8 mouse cellular contexts compared by ENCODE assay signal in the genomic region with DNA sequence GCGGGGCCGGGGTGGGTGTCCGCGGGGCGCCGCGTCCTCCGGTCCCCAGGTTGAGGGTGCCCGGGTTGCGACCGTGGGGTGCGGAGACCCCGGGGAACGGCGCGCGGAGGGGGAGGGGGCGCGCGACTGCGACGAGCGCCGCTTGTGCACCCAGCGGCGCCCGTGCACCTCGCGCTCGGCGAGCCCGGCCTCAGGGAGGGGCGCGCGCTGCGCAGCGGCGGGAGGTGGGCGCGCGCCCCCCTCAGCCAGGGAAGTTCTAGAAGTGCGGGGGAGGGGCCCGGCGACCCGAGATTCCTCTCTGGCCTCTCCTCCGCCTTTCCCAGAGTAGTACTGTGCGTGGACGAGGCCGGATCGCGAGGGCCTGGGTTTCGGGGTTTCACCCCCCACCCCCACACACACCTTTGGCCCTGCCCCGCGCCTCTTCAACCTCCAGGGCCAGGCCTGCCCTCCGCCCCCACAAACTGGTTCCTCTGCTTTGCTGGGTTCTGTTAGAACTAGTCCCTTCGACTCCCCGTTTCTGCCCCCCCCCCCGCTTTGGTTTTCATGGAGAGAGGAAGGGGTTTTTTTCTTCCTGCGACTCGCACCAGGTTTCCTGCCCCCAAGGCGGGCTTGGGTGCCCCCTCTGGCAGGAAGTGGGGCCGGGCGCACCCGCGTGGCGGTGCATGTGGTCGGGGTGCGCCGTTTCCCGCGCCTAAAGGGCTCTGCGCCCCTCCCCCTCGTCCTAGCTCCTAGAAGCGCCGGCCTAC. TPM values are rescaled to one million over a fixed set of nuclear protein-coding genes. Genes with fewer than 3 reads are reported as not detected.
A peak's percentile ranks its signal among the peaks of the same experiment; 100 is the strongest.
DNase-seq lines count a peak whose midpoint lies in the region; ATAC-seq and TF ChIP-seq lines count a peak whose summit lies in the region.

No protein-coding gene starts in this region.

- peak overlapping the region; percentile 98 for H3K27ac ChIP-seq in forebrain, embryonic 12.5 days
- peak overlapping the region; percentile 96 for H3K27ac ChIP-seq in kidney, postnatal 0 days

- under 1% methylated on average over 42 of the region's 75 CpGs for WGBS in forebrain, embryonic 12.5 days
- WGBS in kidney, postnatal 0 days, result 3% methylated on average over 48 of the region's 75 CpGs

- H3K4me2 ChIP-seq in forebrain, embryonic 12.5 days, result peak overlapping the region; percentile 89
- H3K4me2 ChIP-seq in kidney, postnatal 0 days (ENCODE audit: low read length), result peak overlapping the region; percentile 91

- peaks cover 53% of the 10 kb centered on the region for H3K4me1 ChIP-seq in forebrain, embryonic 12.5 days
- H3K4me1 ChIP-seq in kidney, postnatal 0 days (replicated peaks; ENCODE audit: insufficient read depth, low read length), result peaks cover 18% of the 10 kb centered on the region

- peaks cover 4% of the 10 kb centered on the region for H3K27me3 ChIP-seq in forebrain, embryonic 12.5 days
- no peaks in the 10 kb centered on the region for H3K27me3 ChIP-seq in kidney, postnatal 0 days (ENCODE audit: insufficient read depth, low read length)

- peak overlapping the region; percentile 72 for H3K4me3 ChIP-seq in forebrain, embryonic 12.5 days (replicated peaks)
- peak overlapping the region; percentile 77 for H3K4me3 ChIP-seq in kidney, postnatal 0 days (replicated peaks; ENCODE audit: low read depth, low read length)

- peak; percentile 37; the same call in 1 of the 2 replicates for TF ChIP-seq CTCF in kidney, postnatal 0 days (IDR thresholded peaks at IDR 0.05; ENCODE audit: low read depth)

- peaks cover 14% of the 10 kb centered on the region for H3K36me3 ChIP-seq in forebrain, embryonic 12.5 days (replicated peaks)
- no peaks in the 10 kb centered on the region for H3K36me3 ChIP-seq in kidney, postnatal 0 days (ENCODE audit: insufficient read depth, low read length)

- H3K9ac ChIP-seq in forebrain, embryonic 12.5 days, result peak overlapping the region; percentile 96
- peak overlapping the region; percentile 88 for H3K9ac ChIP-seq in kidney, postnatal 0 days (ENCODE audit: low read depth, low read length)

- DNase-seq in kidney, adult 18-20 months, result peak; percentile 32
- no peak for DNase-seq in kidney, adult 9 months
- peak; percentile 81 for DNase-seq in NIH3T3 (ENCODE audit: low read depth)
- DNase-seq in kidney, postnatal 0 days (ENCODE audit: low spot score), result peak; percentile 78
- peak; percentile 73 to 74 for DNase-seq in spleen, postnatal 36 days (ENCODE audit: low spot score in 2 of 2)
- DNase-seq in layer of hippocampus, adult 8-10 months (ENCODE audit: low spot score in 2 of 2), result no peak

- H3K9me3 ChIP-seq in forebrain, embryonic 12.5 days, result no peaks in the 10 kb centered on the region
- H3K9me3 ChIP-seq in kidney, postnatal 0 days (replicated peaks; ENCODE audit: low read length), result no peaks in the 10 kb centered on the region

- peak; percentile 27 for ATAC-seq in forebrain, embryonic 12.5 days (ENCODE audit: low FRiP score)
- ATAC-seq in kidney, postnatal 0 days (replicated peaks; ENCODE audit: low FRiP score, low read depth), result 0 out of 2 replicates have a peak, but pooled peaks have one; percentile 9
- 0 out of 2 replicates have a peak, but pooled peaks have one; percentile 6 for ATAC-seq in megakaryocyte, adult 5-6 weeks (ENCODE audit: poor library complexity, severe bottlenecking)

RNA-seq across cellular contexts. Expression of a gene that starts 1.1 kb away (rescaled TPM):
- 214 and 228 TPM in 2 replicates for polyA plus RNA-seq in forebrain, embryonic 12.5 days (2016; fragmentation: Nextera tagmentation; extraction: Ambion mirVana)
- 131 and 136 TPM in 2 replicates for polyA plus RNA-seq in kidney, postnatal 0 days (2015; fragmentation: Nextera tagmentation; extraction: Ambion mirVana)
- 159 and 170 TPM in 2 replicates for total RNA-seq in megakaryocyte, adult 5-6 weeks (2015)
- total RNA-seq in megakaryocyte, adult 5-6 weeks (2017), result 89.8 and 99.6 TPM in 2 replicates
- 10 to 100 TPM; 30.4 to 39.8 (median 36.1) TPM for total RNA-seq in layer of hippocampus, adult 8-10 months (2022)

RNA-seq across cellular contexts. Expression of a gene that starts 8.2 kb away (rescaled TPM):
- 14.0 and 16.6 TPM in 2 replicates for polyA plus RNA-seq in forebrain, embryonic 12.5 days (2016; fragmentation: Nextera tagmentation; extraction: Ambion mirVana)
- 34.5 and 35.6 TPM in 2 replicates for polyA plus RNA-seq in kidney, postnatal 0 days (2015; fragmentation: Nextera tagmentation; extraction: Ambion mirVana)
- total RNA-seq in megakaryocyte, adult 5-6 weeks (2015), result 58.0 and 63.8 TPM in 2 replicates
- 55.4 and 62.9 TPM in 2 replicates for total RNA-seq in megakaryocyte, adult 5-6 weeks (2017)
- total RNA-seq in layer of hippocampus, adult 8-10 months (2022), result 10 to 100 TPM; 61.9 to 71.6 (median 65.0) TPM

RNA-seq across cellular contexts. Expression of a gene that starts 36.2 kb away (rescaled TPM):
- 2.4 TPM in 2 replicates for polyA plus RNA-seq in forebrain, embryonic 12.5 days (2016; fragmentation: Nextera tagmentation; extraction: Ambion mirVana)
- 1.1 and 1.3 TPM in 2 replicates for polyA plus RNA-seq in kidney, postnatal 0 days (2015; fragmentation: Nextera tagmentation; extraction: Ambion mirVana)
- not detected in 2 replicates for total RNA-seq in megakaryocyte, adult 5-6 weeks (2015)
- total RNA-seq in megakaryocyte, adult 5-6 weeks (2017), result not detected in 2 replicates
- total RNA-seq in layer of hippocampus, adult 8-10 months (2022), result 10 to 100 TPM in 3 of 4 experiments, 1 to 10 TPM in 1; 9.9 to 13.0 (median 12.6) TPM

Comparison
In these comparisons a context has a peak if more than half of its experiments do, and no peak if none do; other contexts are left out.
1. DNase-seq: peak in kidney, adult 18-20 months (single experiment), NIH3T3 (single experiment), kidney, postnatal 0 days (single experiment) and spleen, postnatal 36 days (2 of 2); none in kidney, adult 9 months (single experiment) and layer of hippocampus, adult 8-10 months (0 of 2).
2. RNA of a gene that starts 36.2 kb away (total RNA-seq): 9.9 to 13.0 TPM in layer of hippocampus, adult 8-10 months; not detected in megakaryocyte, adult 5-6 weeks; every median in the first group is over 10 times any median in the second.
3. Peak in every context shown above with its lines, with median percentiles within 50 percentile points of each other: ATAC-seq.